Mouse (Mus musculus) midbrain, embryonic 12.5 days (tissue): ENCODE results near the gene Atoh7. TPM values are rescaled to one million over a fixed set of nuclear protein-coding genes. Genes with fewer than 3 reads are reported as not detected.
A peak's percentile ranks its signal among the peaks of the same experiment; 100 is the strongest.

Experiments used
- ATAC-seq: fragments of 200-750 bp; cut with Nextera tagmentation; 2 replicates; pipeline ENCODE4 v1.8.0; 2017; ENCODE audit warnings: low read depth, moderate TSS enrichment, moderate library complexity; ENCODE audit not compliant: low FRiP score
- H3K27ac ChIP-seq: fragments of 300-500 bp; sonication (generic); replicated peaks from 2 replicates; pipeline ENCODE4 v1.5.1; 2016; ENCODE audit warnings: mild to moderate bottlenecking
- H3K27me3 ChIP-seq: fragments of 300-500 bp; sonication (generic); 2 replicates; pipeline ENCODE4 v1.6.1; 2016; ENCODE audit warnings: mild to moderate bottlenecking
- H3K36me3 ChIP-seq: fragments of 300-500 bp; sonication (generic); 2 replicates; pipeline ENCODE4 v1.6.1; 2016
- H3K4me1 ChIP-seq: fragments of 300-500 bp; sonication (generic); 2 replicates; pipeline ENCODE4 v1.6.1; 2016
- H3K4me2 ChIP-seq: fragments of 300-500 bp; sonication (generic); replicated peaks from 2 replicates; pipeline ENCODE4 v1.6.1; 2016; ENCODE audit warnings: mild to moderate bottlenecking, moderate library complexity
- H3K4me3 ChIP-seq: fragments of 300-500 bp; sonication (generic); 2 replicates; pipeline ENCODE4 v1.5.1; 2016; ENCODE audit warnings: mild to moderate bottlenecking
- H3K9ac ChIP-seq: fragments of 300-500 bp; sonication (generic); replicated peaks from 2 replicates; pipeline ENCODE4 v1.6.1; 2016; ENCODE audit warnings: mild to moderate bottlenecking, moderate library complexity
- H3K9me3 ChIP-seq: fragments of 300-500 bp; sonication (generic); 2 replicates; pipeline ENCODE4 v1.6.1; 2016; ENCODE audit warnings: mild to moderate bottlenecking
- WGBS: fragments of 180-500 bp; shearing (Covaris S2); methylation state at CpG from one replicate; pipeline ENCODE4 v1.1.7; 2016; 5-methylcytosine and 5-hydroxymethylcytosine counted together
- polyA plus RNA-seq: library from polyadenylated mRNA; unstranded; fragments of >200 nt; fragmentation: Nextera tagmentation; extraction: Ambion mirVana; gene quantifications from 2 replicates; pipeline ENCODE4 v1.2.1, GENCODE M21; 2016

Atoh7 gene
- polyA plus RNA-seq, 1 experiment from 2014 or later = 0.70 TPM

DNA sequence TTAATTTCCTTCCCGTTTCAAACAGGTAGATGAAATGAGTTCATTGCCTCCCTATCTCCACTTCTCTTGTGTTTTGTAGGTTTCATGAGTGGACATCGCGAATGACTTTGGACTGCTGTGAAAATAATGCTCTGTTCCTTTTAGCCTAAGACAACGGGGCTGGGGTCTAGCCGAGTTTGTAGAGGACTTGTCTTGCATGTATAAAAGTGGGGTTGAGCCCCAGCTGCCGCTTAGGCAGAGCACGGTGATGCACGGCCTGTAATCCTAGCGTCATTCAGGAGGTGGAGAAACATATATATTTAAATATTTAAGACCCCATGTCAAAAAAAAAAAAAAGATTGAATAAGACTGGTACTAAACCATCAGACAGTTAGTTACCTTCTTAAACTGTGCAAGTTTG is 1.2 kb downstream of the Atoh7 start:
- H3K27ac ChIP-seq = no peak overlapping the region

DNA sequence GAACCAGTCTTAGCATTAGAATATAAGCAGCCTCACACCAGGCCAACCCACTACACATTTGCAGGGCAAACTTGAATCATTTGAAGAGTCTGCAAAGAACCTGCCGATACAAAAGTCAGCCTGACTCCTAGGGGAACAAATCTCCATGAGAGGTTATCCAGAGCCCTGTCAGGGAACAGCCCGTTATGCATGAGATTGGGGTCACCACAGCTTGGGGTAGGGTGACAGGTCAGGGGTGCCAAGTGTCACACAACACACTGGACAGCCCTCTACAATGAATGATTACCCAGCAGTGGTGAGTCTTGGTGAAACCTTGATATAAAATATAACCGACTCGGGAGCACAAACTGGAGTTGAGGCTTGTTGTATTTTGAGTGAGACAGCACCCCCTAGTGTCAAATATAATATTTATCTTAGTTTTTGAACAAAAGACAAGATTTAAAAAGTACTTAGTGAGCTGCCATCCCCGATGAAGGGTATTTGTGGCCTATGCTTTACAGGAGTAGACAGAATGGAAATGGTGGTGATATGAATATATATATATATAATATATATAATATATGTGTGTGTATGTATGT is 13.7 kb downstream of the Atoh7 start:
- Histone ChIP-seq H3K36me3 (no peaks in the 10 kb centered on the region), H3K9me3 (no peaks in the 10 kb centered on the region), H3K27ac (no peak overlapping the region), H3K4me2 (no peak overlapping the region), H3K9ac (no peak overlapping the region), H3K4me3 (no peak overlapping the region), H3K4me1 (no peaks in the 10 kb centered on the region), H3K27me3 (no peaks in the 10 kb centered on the region)
- 0 out of 2 replicates have a peak, but pooled peaks have one; percentile 30 for ATAC-seq
- WGBS = 54% methylated on average over 5 of the region's 5 CpGs

More for the DNA sequence above, 1.2 kb downstream of the Atoh7 start:
- Histone ChIP-seq H3K9ac (peak overlapping the region; percentile 60), H3K9me3 (no peaks in the 10 kb centered on the region), H3K4me1 (peaks cover 10% of the 10 kb centered on the region), H3K27me3 (peaks cover 21% of the 10 kb centered on the region), H3K4me2 (peak overlapping the region; percentile 94), H3K4me3 (peak overlapping the region; percentile 55), H3K36me3 (no peaks in the 10 kb centered on the region)
- peak; percentile 56; the same call in 1 of the 2 replicates for ATAC-seq
- 8% methylated on average over 9 of the region's 9 CpGs for WGBS

DNA sequence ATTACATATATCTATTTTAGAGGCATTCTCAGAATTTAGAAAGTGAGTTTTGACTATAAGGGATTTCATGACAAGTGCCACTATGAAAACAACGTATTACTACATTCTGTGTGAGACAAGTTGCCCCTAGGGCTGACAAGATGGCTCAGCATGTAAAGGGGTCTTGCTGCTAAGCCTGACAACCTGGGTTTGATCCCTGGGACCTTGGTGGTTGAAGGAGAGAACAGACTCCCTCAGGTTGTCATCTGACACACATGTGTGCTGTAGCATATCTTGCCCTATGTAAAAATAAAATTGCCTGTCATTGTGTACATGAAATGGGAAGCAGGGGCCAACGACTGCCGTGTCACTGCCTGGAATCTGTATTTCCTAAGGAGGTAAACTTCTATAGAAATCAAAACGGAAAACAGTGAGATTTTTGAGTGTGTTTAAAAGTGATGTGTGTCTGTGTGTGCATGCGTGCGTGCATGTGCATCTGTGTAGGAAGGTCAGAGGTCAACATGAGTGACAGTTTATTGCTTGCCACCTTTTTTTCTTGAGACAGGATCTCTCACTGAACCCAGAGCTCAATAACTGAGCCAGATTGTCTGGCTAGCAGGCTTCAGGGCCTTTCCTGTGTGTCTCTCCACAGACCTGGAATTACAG is 14.4 kb downstream of the Atoh7 start:
- ATAC-seq = no peak
- no peak overlapping the region for H3K27ac ChIP-seq
- no peak overlapping the region for H3K4me2 ChIP-seq
- no peaks in the 10 kb centered on the region for H3K36me3 ChIP-seq
- H3K9ac ChIP-seq = no peak overlapping the region
- no peak overlapping the region for H3K4me3 ChIP-seq
- no peaks in the 10 kb centered on the region for H3K27me3 ChIP-seq
- H3K9me3 ChIP-seq = no peaks in the 10 kb centered on the region
- WGBS = 89% methylated on average over 6 of the region's 6 CpGs
- H3K4me1 ChIP-seq = no peaks in the 10 kb centered on the region

DNA sequence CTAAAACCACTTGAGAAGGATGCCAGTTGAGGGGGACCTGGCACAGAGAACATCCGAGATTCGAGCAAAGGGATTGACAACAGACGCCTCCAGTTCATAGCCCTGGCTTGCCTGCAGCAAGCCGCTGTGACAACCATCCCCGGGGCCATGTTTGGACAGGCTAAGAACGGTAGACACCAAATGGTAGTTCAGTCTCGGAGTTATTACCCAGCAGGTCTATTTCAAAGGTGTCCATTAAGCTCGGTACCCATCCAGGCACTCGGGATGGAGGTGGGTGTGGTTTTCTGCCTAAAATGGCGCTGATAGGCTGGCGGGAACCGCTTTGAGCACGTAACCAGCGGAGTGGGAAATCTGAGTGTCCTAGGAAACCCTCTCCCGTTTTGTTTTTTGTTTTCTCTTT is 16.4 kb downstream of the Atoh7 start:
- Histone ChIP-seq H3K27me3 (no peaks in the 10 kb centered on the region), H3K27ac (no peak overlapping the region), H3K4me2 (no peak overlapping the region), H3K4me3 (no peak overlapping the region), H3K4me1 (no peaks in the 10 kb centered on the region), H3K9ac (no peak overlapping the region), H3K9me3 (no peaks in the 10 kb centered on the region), H3K36me3 (no peaks in the 10 kb centered on the region)
- WGBS = 87% methylated on average over 15 of the region's 15 CpGs
- ATAC-seq = no peak

GRCm38 (mm10) chr10:63116376-63116775 is 16.9 kb downstream of the Atoh7 start:
- no peaks in the 10 kb centered on the region for H3K27me3 ChIP-seq
- no peak overlapping the region for H3K4me2 ChIP-seq
- no peaks in the 10 kb centered on the region for H3K9me3 ChIP-seq
- no peaks in the 10 kb centered on the region for H3K4me1 ChIP-seq
- no peak overlapping the region for H3K9ac ChIP-seq
- no peak overlapping the region for H3K4me3 ChIP-seq
- no peak overlapping the region for H3K27ac ChIP-seq
- H3K36me3 ChIP-seq = no peaks in the 10 kb centered on the region
- 91% methylated on average over 9 of the region's 9 CpGs for WGBS
- no peak for ATAC-seq

DNA sequence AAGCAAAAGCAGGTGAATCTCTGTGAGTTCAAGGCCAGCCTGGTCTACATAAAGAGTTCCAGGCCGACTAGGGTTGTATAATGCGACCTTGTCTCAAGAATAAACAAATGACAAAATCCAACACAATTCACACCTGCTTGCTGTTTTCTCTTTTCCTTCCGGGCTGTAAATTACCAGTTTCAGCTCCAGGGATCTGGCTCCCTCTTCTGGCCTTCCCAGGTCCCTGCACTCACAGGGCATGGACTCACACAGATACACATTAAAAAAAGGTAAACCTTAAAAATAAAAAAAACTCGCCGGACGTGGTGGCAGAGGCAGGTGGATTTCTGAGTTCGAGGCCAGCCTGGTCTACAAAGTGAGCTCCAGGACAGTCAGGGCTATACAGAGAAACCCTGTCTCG is 18.1 kb downstream of the Atoh7 start:
- WGBS = 94% methylated on average over 8 of the region's 8 CpGs
- no peaks in the 10 kb centered on the region for H3K36me3 ChIP-seq
- no peaks in the 10 kb centered on the region for H3K4me1 ChIP-seq
- H3K9ac ChIP-seq = no peak overlapping the region
- no peak overlapping the region for H3K4me3 ChIP-seq
- no peak for ATAC-seq
- no peaks in the 10 kb centered on the region for H3K27me3 ChIP-seq
- H3K9me3 ChIP-seq = no peaks in the 10 kb centered on the region
- no peak overlapping the region for H3K4me2 ChIP-seq
- no peak overlapping the region for H3K27ac ChIP-seq

GRCm38 (mm10) chr10:63119916-63120315 is 20.5 kb downstream of the Atoh7 start:
- ATAC-seq = no peak
- no peaks in the 10 kb centered on the region for H3K36me3 ChIP-seq
- H3K9me3 ChIP-seq = no peaks in the 10 kb centered on the region
- no peak overlapping the region for H3K9ac ChIP-seq
- H3K27ac ChIP-seq = no peak overlapping the region
- 82% methylated on average over 14 of the region's 14 CpGs for WGBS
- no peaks in the 10 kb centered on the region for H3K27me3 ChIP-seq
- H3K4me3 ChIP-seq = no peak overlapping the region
- no peak overlapping the region for H3K4me2 ChIP-seq
- no peaks in the 10 kb centered on the region for H3K4me1 ChIP-seq

DNA sequence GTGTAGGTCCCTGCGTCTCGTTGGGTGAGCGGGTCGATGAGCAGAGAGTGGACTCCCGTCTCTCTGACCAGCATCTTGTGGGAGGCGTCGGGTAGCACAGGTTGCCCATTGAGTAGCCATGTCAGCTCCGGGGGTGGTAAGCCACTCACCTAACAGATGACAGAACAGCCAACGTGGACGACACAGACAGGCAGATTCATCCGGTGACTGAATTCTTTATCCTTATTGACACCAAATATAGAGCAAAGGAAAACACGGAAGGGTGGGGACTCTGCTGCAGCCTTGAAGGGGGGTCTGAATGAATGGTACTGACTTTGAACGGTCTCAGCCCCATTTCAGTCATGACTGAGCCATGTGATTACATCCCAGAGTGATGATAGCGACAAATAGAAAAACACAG is 22.5 kb downstream of the Atoh7 start:
- H3K4me3 ChIP-seq = no peak overlapping the region
- no peak overlapping the region for H3K9ac ChIP-seq
- 0 out of 2 replicates have a peak, but pooled peaks have one; percentile 19 for ATAC-seq
- no peaks in the 10 kb centered on the region for H3K36me3 ChIP-seq
- H3K4me2 ChIP-seq = no peak overlapping the region
- no peak overlapping the region for H3K27ac ChIP-seq
- no peaks in the 10 kb centered on the region for H3K9me3 ChIP-seq
- WGBS = 87% methylated on average over 14 of the region's 14 CpGs
- no peaks in the 10 kb centered on the region for H3K4me1 ChIP-seq
- no peaks in the 10 kb centered on the region for H3K27me3 ChIP-seq

DNA sequence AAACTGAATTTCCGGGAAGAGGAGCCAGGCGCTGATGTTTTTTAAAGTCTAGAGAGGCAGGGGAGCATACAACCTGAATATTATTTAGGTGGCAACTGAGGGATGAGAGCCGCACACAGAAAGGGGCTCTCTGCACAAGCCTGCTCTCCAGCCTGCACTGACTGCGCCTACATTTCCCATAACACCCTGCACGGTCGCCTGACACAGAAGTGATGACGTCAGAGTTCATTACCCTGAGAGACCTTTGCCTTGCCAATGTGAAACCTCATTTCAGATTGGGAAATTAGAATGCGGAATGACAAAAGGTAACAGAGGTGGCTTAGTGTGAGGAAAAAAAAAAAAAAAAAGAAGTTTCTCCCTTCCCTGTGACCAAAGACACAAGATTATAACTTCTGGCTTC is 23.1 kb downstream of the Atoh7 start:
- H3K9me3 ChIP-seq = no peaks in the 10 kb centered on the region
- H3K4me1 ChIP-seq = no peaks in the 10 kb centered on the region
- H3K9ac ChIP-seq = no peak overlapping the region
- no peak overlapping the region for H3K27ac ChIP-seq
- no peaks in the 10 kb centered on the region for H3K36me3 ChIP-seq
- no peak overlapping the region for H3K4me2 ChIP-seq
- peak; percentile 87; the same call in 1 of the 2 replicates for ATAC-seq
- H3K27me3 ChIP-seq = no peaks in the 10 kb centered on the region
- WGBS = 31% methylated on average over 8 of the region's 8 CpGs
- H3K4me3 ChIP-seq = no peak overlapping the region

DNA sequence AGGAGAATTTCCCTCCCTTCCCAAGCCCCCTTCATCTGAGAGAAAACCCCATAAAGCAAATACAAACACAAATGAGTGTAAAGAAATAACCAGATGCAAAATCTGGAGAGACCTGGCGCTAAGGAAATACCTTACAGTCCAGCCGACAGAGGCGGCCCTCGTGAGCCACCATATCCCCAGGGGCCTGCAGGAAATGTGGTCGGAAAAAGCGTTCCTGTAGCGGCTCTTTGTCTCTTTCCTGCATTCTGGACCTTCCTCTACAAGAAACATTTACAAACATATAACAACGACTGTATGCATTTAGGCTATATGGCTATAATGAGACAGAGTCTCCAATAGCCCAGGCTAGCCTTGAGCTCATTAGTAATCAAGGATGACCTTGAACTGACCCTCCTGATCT is 23.7 kb downstream of the Atoh7 start:
- Histone ChIP-seq H3K9ac (no peak overlapping the region), H3K4me1 (no peaks in the 10 kb centered on the region), H3K27me3 (no peaks in the 10 kb centered on the region), H3K4me3 (no peak overlapping the region), H3K9me3 (no peaks in the 10 kb centered on the region), H3K27ac (no peak overlapping the region), H3K4me2 (no peak overlapping the region), H3K36me3 (no peaks in the 10 kb centered on the region)
- whole genome bisulfite sequencing = 88% methylated on average over 8 of the region's 8 CpGs
- no peak for ATAC-seq

GRCm38 (mm10) chr10:63124016-63124415 is 24.6 kb downstream of the Atoh7 start:
- Histone ChIP-seq H3K4me2 (no peak overlapping the region), H3K9me3 (no peaks in the 10 kb centered on the region), H3K4me1 (no peaks in the 10 kb centered on the region), H3K36me3 (no peaks in the 10 kb centered on the region), H3K27me3 (no peaks in the 10 kb centered on the region), H3K27ac (no peak overlapping the region), H3K4me3 (no peak overlapping the region), H3K9ac (no peak overlapping the region)
- WGBS = 85% methylated on average over 10 of the region's 10 CpGs
- no peak for ATAC-seq

GRCm38 (mm10) chr10:63125343-63125742 is 25.9 kb downstream of the Atoh7 start:
- ATAC-seq = no peak
- Histone ChIP-seq H3K4me1 (no peaks in the 10 kb centered on the region), H3K27ac (no peak overlapping the region), H3K36me3 (no peaks in the 10 kb centered on the region), H3K4me3 (no peak overlapping the region), H3K9me3 (no peaks in the 10 kb centered on the region), H3K9ac (no peak overlapping the region), H3K4me2 (no peak overlapping the region), H3K27me3 (no peaks in the 10 kb centered on the region)
- 35% methylated on average over 11 of the region's 11 CpGs for whole genome bisulfite sequencing

DNA sequence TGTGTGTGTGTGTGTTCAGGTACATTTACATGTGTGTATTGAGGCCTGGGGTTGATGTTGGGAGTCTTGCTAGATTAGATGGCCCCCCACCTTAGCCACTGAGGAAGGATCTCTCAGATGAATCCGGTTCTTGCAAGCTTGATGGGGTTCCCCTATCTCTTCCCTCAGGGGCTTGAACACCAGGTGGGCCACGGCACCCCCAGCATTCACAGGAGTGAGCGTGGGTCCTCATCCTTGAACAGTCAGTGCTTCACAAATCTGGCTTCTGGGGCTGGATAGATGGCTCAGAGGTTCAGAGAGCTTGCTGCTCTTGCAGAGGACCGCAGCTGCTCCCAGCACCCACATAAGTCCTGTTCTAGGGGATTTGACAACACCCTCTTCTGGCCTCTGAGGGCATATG is 26.7 kb downstream of the Atoh7 start:
- Histone ChIP-seq H3K36me3 (no peaks in the 10 kb centered on the region), H3K4me2 (no peak overlapping the region), H3K4me1 (no peaks in the 10 kb centered on the region), H3K27ac (no peak overlapping the region), H3K4me3 (no peak overlapping the region), H3K9me3 (no peaks in the 10 kb centered on the region), H3K27me3 (no peaks in the 10 kb centered on the region), H3K9ac (no peak overlapping the region)
- ATAC-seq = no peak
- WGBS = 91% methylated on average over 4 of the region's 4 CpGs
